Mouse (Mus musculus) heart, embryonic 14.5 days (tissue): ENCODE data around the gene Tagln3. TPM values are rescaled to one million over a fixed set of nuclear protein-coding genes. Genes with fewer than 3 reads are reported as not detected.
A peak's percentile ranks its signal among the peaks of the same experiment; 100 is the strongest.

ENCODE experiments used
- ATAC-seq: fragments of 200-750 bp; cut with Nextera tagmentation; 2 replicates; pipeline ENCODE4 v1.8.0; 2017; ENCODE audit warnings: low read depth, moderate TSS enrichment; ENCODE audit not compliant: insufficient number of reproducible peaks, insufficient read depth, low FRiP score
- H3K27ac ChIP-seq, 2 experiments: fragments of 200-500 bp in 1 of 2; fragments of 300-500 bp in 1 of 2; sonication (generic) in 1 of 2; replicated peaks in 1 of 2; 2 replicates each; pipeline ENCODE4 v1.5.1; 2012 to 2014; ENCODE audit warnings: low read depth in 2 of 2, low read length in 2 of 2, control low read depth in 1 of 2, mild to moderate bottlenecking in 1 of 2, mixed read lengths in 1 of 2; ENCODE audit not compliant: control insufficient read depth in 1 of 2, insufficient read depth in 1 of 2
- H3K27me3 ChIP-seq: fragments of 300-500 bp; sonication (generic); 2 replicates; pipeline ENCODE4 v1.6.1; 2014; ENCODE audit warnings: mild to moderate bottlenecking, low read length, control low read depth; ENCODE audit not compliant: control insufficient read depth, insufficient read depth
- H3K36me3 ChIP-seq: fragments of 300-500 bp; sonication (generic); 2 replicates; pipeline ENCODE4 v1.6.1; 2014; ENCODE audit warnings: mild to moderate bottlenecking, control low read depth, low read length, mixed read lengths; ENCODE audit not compliant: control insufficient read depth, insufficient read depth
- H3K4me1 ChIP-seq, 2 experiments: fragments of 200-500 bp in 1 of 2; fragments of 300-500 bp in 1 of 2; sonication (generic) in 1 of 2; 2 replicates each; pipeline ENCODE4 v1.6.1; 2012 to 2014; ENCODE audit warnings: low read length in 2 of 2, control low read depth in 1 of 2, mixed read lengths in 1 of 2; ENCODE audit not compliant: control insufficient read depth in 2 of 2, insufficient read depth in 2 of 2
- H3K4me2 ChIP-seq: fragments of 300-500 bp; sonication (generic); 2 replicates; pipeline ENCODE4 v1.6.1; 2014; ENCODE audit warnings: mild to moderate bottlenecking, low read length
- H3K4me3 ChIP-seq, 2 experiments: fragments of 200-500 bp in 1 of 2; fragments of 300-500 bp in 1 of 2; sonication (generic) in 1 of 2; 2 replicates each; pipeline ENCODE4 v1.5.1; 2012 to 2014; ENCODE audit warnings: low read length in 2 of 2, mild to moderate bottlenecking in 2 of 2, control low read depth in 1 of 2, low read depth in 1 of 2, moderate library complexity in 1 of 2; ENCODE audit not compliant: control insufficient read depth in 1 of 2, insufficient read depth in 1 of 2
- H3K9ac ChIP-seq: fragments of 300-500 bp; sonication (generic); 2 replicates; pipeline ENCODE4 v1.6.1; 2014; ENCODE audit warnings: mild to moderate bottlenecking, low read length
- H3K9me3 ChIP-seq: fragments of 300-500 bp; sonication (generic); 2 replicates; pipeline ENCODE4 v1.6.1; 2016; ENCODE audit warnings: low read length, control low read depth; ENCODE audit not compliant: control insufficient read depth
- WGBS: fragments of 180-500 bp; shearing (Covaris S2); extraction: QIAGEN DNeasy Blood & Tissue Kit; methylation state at CpG from one replicate; pipeline ENCODE4 v1.1.7; 2014; 5-methylcytosine and 5-hydroxymethylcytosine counted together
- polyA plus RNA-seq: library from polyadenylated mRNA; unstranded; fragments of >200 nt; fragmentation: Nextera tagmentation; extraction: Ambion mirVana; gene quantifications from 2 replicates; pipeline ENCODE4 v1.2.1, GENCODE M21; 2014

Gene Tagln3
- polyA plus RNA-seq, 1 experiment from 2014 or later: 4.1 TPM

- WGBS: 69% methylated on average over 1 of the region's 1 CpGs
- ATAC-seq: no peak
- Histone ChIP-seq H3K27me3 (no peaks in the 10 kb centered on the region), H3K4me3 (no peak overlapping the region), H3K4me2 (no peak overlapping the region), H3K9ac (no peak overlapping the region), H3K27ac (no peak overlapping the region), H3K4me1 (peaks cover 0 to 11% of the 10 kb centered on the region in 2 experiments; a peak in 2 of 4 replicates), H3K9me3 (no peaks in the 10 kb centered on the region), H3K36me3 (peaks cover 90% of the 10 kb centered on the region)
These were observed 37.0 kb upstream of the Tagln3 start for GRCm38 (mm10) chr16:45761425-45761824.

- H3K27ac ChIP-seq: peak overlapping the region in 1 of 2 experiments; percentile 41; a peak in 2 of 4 replicates
These were observed 34.4 kb upstream of the Tagln3 start for GRCm38 (mm10) chr16:45758726-45759269.

DNA sequence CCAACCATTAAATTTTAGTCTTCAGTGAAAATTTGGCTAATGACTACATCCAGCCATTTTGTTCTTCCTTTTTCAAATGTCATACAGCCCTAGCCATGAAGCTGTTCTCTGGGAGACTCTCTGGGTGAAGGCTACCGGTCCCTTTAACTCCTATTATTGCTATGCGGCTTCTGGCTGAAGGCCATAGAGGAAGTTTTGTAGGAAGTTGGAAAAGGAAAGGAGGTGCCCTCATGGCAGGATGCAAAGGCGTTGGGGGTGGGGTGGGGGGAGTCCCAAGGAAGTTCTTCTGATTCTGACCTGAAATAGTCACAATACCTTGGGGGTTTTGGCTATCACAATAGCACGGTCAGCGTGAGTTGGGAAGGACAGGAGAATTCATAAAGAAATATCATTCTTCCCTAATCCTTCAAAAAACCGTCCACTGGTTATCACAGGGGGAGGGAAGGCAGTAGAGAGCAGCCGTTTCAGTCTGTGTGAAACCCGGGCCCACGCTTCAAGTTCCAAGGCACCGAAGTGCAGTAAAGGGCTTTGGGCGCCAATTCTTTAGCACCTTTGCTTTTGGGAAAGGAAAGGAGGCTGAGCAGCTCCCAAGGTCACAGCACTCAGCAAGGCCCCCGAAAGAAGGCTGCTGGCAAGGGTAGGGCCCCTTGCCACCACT, 33.1 kb upstream of the Tagln3 start:
- Histone ChIP-seq H3K9me3 (no peaks in the 10 kb centered on the region), H3K27ac (peak overlapping the region; percentile 62 to 65), H3K4me1 (0 out of 4 replicates have a peak, but pooled peaks cover 0 to 3% of the 10 kb centered on the region in 2 experiments), H3K9ac (no peak overlapping the region), H3K27me3 (no peaks in the 10 kb centered on the region), H3K36me3 (peaks cover 62% of the 10 kb centered on the region), H3K4me3 (no peak overlapping the region), H3K4me2 (no peak overlapping the region)
- WGBS: 66% methylated on average over 12 of the region's 12 CpGs
- ATAC-seq: peak; percentile 66; the same call in 1 of the 2 replicates

More at GRCm38 (mm10) chr16:45758726-45759269, 34.4 kb upstream of the Tagln3 start:
- Histone ChIP-seq H3K27me3 (no peaks in the 10 kb centered on the region), H3K4me2 (no peak overlapping the region), H3K4me3 (no peak overlapping the region), H3K9me3 (no peaks in the 10 kb centered on the region), H3K36me3 (peaks cover 68% of the 10 kb centered on the region), H3K9ac (no peak overlapping the region), H3K4me1 (peaks cover 0 to 11% of the 10 kb centered on the region in 2 experiments; a peak in 2 of 4 replicates)
- 76% methylated on average over 9 of the region's 9 CpGs for WGBS
- ATAC-seq: no peak

DNA sequence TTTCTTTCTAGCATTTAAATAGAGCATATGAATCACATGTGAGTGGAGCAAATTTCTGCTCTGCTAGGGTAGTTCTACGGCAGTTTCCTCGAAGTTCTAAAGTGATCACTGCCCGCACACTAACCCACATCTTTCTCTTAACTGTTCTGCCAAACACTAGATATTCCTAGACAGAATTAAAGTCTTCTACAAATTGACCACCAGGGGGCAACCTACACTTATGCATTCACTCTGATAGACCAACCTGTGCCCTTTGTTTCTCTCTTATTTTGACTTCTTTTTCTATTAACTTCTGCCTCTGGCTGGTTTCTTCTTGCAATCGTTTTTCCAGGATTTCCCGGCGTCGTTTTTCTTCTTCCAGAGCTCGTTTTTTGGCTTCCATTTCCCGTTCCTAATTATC, 32.4 kb upstream of the Tagln3 start:
- no peak overlapping the region for H3K9ac ChIP-seq
- no peaks in the 10 kb centered on the region for H3K27me3 ChIP-seq
- no peak overlapping the region for H3K4me2 ChIP-seq
- no peaks in the 10 kb centered on the region for H3K9me3 ChIP-seq
- no peak overlapping the region for H3K4me3 ChIP-seq
- WGBS: 34% methylated on average over 9 of the region's 9 CpGs
- H3K36me3 ChIP-seq: peaks cover 62% of the 10 kb centered on the region
- H3K4me1 ChIP-seq: 0 out of 4 replicates have a peak, but pooled peaks cover 0 to 3% of the 10 kb centered on the region in 2 experiments
- no peak for ATAC-seq
- H3K27ac ChIP-seq: no peak overlapping the region

- Histone ChIP-seq H3K4me1 (peaks cover 3 to 15% of the 10 kb centered on the region in 2 experiments; a peak in 3 of 4 replicates), H3K36me3 (peaks cover 45% of the 10 kb centered on the region), H3K9me3 (no peaks in the 10 kb centered on the region), H3K4me3 (no peak overlapping the region), H3K4me2 (peak overlapping the region; percentile 77; the same call in 1 of the 2 replicates), H3K9ac (no peak overlapping the region), H3K27ac (peak overlapping the region in 1 of 2 experiments; percentile 90; a peak in 1 of 4 replicates), H3K27me3 (no peaks in the 10 kb centered on the region)
- no peak for ATAC-seq
- 67% methylated on average over 4 of the region's 4 CpGs for WGBS
These were observed 19.3 kb upstream of the Tagln3 start for GRCm38 (mm10) chr16:45743591-45744144.

DNA sequence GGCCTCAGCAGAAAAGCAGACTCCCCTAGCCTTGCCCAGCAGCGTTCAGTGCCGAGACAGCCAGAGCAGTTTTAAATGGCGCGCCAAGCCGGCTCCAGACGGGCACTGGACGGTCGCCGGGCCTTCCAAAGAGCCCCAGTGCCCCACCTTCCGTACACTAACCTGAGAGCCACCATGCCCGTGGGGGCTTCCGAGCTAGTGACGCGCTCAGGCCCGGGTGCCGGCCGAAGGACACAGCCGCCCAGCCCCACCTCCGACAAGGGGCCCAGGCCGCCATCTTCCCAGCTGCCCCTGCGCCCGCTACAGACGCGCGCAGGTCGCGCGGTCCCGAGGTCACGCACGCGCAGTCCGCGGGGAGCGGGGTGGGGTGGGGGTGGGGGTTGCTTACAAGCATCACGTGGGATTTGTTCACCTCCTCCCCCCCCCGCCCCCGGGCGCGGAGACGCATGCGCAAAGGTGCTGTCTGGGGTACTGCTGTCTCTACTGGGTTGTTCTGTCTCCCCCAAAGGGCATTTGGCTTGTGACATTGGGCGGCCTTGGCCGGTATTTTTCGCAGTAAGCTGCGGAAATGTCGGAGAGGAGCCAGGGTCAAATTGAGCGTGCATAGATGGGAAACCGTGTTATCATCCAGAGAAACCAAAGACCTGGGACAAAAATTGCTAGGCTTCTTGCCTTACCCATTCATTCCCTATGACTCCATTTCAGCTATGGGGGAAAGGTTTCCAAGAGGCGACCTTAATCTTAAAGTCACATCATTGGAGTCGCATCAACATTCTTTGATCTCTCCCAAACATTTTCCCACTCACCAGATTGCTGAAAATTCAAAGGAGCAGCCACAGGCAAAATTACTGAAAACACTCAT, 18.4 kb upstream of the Tagln3 start, which contains the start of gene Abhd10:
Gene Abhd10 (minus strand): TSS at position 341 of the 862 bp plus-strand sequence.
- Histone ChIP-seq H3K27me3 (no peaks in the 10 kb centered on the region), H3K4me1 (peaks cover 5 to 15% of the 10 kb centered on the region in 2 experiments; a peak in 3 of 4 replicates), H3K36me3 (peaks cover 37% of the 10 kb centered on the region), H3K4me3 (peak within 1 kb of the TSS; percentile 68 to 72), H3K9me3 (no peaks in the 10 kb centered on the region), H3K27ac (peak within 1 kb of the TSS; percentile 86 to 90), H3K9ac (peak within 1 kb of the TSS; percentile 86), H3K4me2 (peak within 1 kb of the TSS; percentile 77)
- ATAC-seq: peak; percentile 98
- under 1% methylated on average over 45 of the region's 51 CpGs for WGBS

GRCm38 (mm10) chr16:45737880-45738279, 13.5 kb upstream of the Tagln3 start:
- Histone ChIP-seq H3K4me3 (no peak overlapping the region), H3K27me3 (no peaks in the 10 kb centered on the region), H3K4me2 (no peak overlapping the region), H3K4me1 (peaks cover 3 to 6% of the 10 kb centered on the region in 2 experiments; a peak in 2 of 4 replicates), H3K36me3 (peaks cover 50% of the 10 kb centered on the region), H3K27ac (no peak overlapping the region), H3K9me3 (no peaks in the 10 kb centered on the region), H3K9ac (no peak overlapping the region)
- ATAC-seq: no peak
- WGBS: 79% methylated on average over 8 of the region's 8 CpGs
